Mouse (Mus musculus): ENCODE measurements around the gene Tbc1d19.

GRCm38 (mm10) chr5:53854561-53854960 is 45.2 kb downstream of the Tbc1d19 start:
- TF ChIP-seq CTCF (IDR thresholded peaks at IDR 0.05; ENCODE audit: control insufficient read depth, insufficient read depth, low read length), result no peak
- TF ChIP-seq POLR2A (IDR thresholded peaks at IDR 0.05; ENCODE audit: borderline replicate concordance, control insufficient read depth, low read depth, low read length), result no peak

Measured in bone marrow, adult 2 months (tissue).